Mouse (Mus musculus): ENCODE data around the gene Zfp446. TPM values are rescaled to one million over a fixed set of nuclear protein-coding genes. Genes with fewer than 3 reads are reported as not detected.

The Zfp446 gene
- polyA plus RNA-seq, 1 experiment from 2014 or later = 2.5 TPM

DNA sequence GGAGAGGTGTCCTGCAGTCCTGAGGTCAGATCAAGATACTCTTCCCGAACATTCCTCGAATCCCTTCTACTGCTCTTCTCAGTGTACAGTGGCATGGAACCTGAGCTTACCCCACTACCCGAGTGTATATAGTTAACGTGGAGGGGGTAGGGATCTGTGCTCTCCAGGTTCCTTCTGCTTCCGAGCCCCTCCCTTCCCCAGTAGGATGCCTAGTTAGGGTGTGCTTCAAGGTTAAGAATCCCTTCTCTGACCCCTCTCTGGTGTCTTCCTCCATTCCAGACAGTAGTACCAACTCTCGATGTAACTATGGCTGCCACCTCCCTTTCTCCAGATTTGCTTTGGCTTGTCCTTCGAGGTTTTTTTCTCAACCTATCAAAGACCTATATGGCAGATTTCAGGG lies 2.6 kb downstream of the Zfp446 start:
- Histone ChIP-seq H3K4me2 (replicated peaks; ENCODE audit: low read depth) (peak overlapping the region; percentile 38), H3K27ac (ENCODE audit: low read depth, low read length) (peak overlapping the region; percentile 60; the same call in 1 of the 2 replicates), H3K9ac (ENCODE audit: low read depth, low read length) (no peak overlapping the region), H3K4me3 (ENCODE audit: low read depth, low read length) (no peak overlapping the region), H3K9me3 (ENCODE audit: control insufficient read depth) (no peaks in the 10 kb centered on the region), H3K4me1 (replicated peaks; ENCODE audit: control insufficient read depth, insufficient read depth, low read length) (peaks cover 17% of the 10 kb centered on the region; the same call in 1 of the 2 replicates), H3K36me3 (ENCODE audit: control insufficient read depth, insufficient read depth) (no peaks in the 10 kb centered on the region), H3K27me3 (replicated peaks; ENCODE audit: control insufficient read depth, insufficient read depth, low read length) (no peaks in the 10 kb centered on the region)
- no peak for TF ChIP-seq CTCF (IDR thresholded peaks at IDR 0.05; ENCODE audit: low read depth)
- 86% methylated on average over 7 of the region's 7 CpGs for WGBS
- ATAC-seq = no peak

DNA sequence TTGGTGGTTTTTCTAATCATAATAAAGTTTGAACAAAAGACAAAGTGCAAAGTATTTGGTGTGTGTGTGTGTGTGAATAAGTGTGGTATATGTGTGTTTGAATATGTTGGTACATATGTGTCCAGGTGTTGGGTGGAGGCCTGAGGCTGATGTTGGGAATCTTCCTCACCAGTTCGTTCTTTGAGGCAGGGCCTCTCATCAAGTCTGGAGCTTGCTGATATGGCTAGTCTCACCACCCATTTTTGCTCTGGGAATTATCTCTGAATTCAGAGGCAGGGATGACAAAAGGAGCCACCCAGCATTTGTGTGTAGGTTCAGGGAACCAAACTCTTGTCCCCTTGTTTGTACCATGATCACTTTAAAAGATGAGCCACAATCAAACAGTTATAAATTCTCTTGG lies 8.1 kb downstream of the Zfp446 start:
- Histone ChIP-seq H3K9me3 (ENCODE audit: control insufficient read depth) (no peaks in the 10 kb centered on the region), H3K36me3 (ENCODE audit: control insufficient read depth, insufficient read depth) (no peaks in the 10 kb centered on the region), H3K27ac (ENCODE audit: low read depth, low read length) (no peak overlapping the region), H3K27me3 (replicated peaks; ENCODE audit: control insufficient read depth, insufficient read depth, low read length) (no peaks in the 10 kb centered on the region), H3K4me1 (replicated peaks; ENCODE audit: control insufficient read depth, insufficient read depth, low read length) (no peaks in the 10 kb centered on the region), H3K9ac (ENCODE audit: low read depth, low read length) (no peak overlapping the region), H3K4me2 (replicated peaks; ENCODE audit: low read depth) (no peak overlapping the region), H3K4me3 (ENCODE audit: low read depth, low read length) (no peak overlapping the region)
- TF ChIP-seq CTCF (IDR thresholded peaks at IDR 0.05; ENCODE audit: low read depth) = no peak
- WGBS = 75% methylated on average over 1 of the region's 1 CpGs
- no peak for ATAC-seq

- Histone ChIP-seq H3K9ac (ENCODE audit: low read depth, low read length) (no peak overlapping the region), H3K4me2 (replicated peaks; ENCODE audit: low read depth) (no peak overlapping the region), H3K27me3 (replicated peaks; ENCODE audit: control insufficient read depth, insufficient read depth, low read length) (no peaks in the 10 kb centered on the region), H3K4me3 (ENCODE audit: low read depth, low read length) (no peak overlapping the region), H3K27ac (ENCODE audit: low read depth, low read length) (no peak overlapping the region), H3K9me3 (ENCODE audit: control insufficient read depth) (no peaks in the 10 kb centered on the region), H3K4me1 (replicated peaks; ENCODE audit: control insufficient read depth, insufficient read depth, low read length) (no peaks in the 10 kb centered on the region), H3K36me3 (ENCODE audit: control insufficient read depth, insufficient read depth) (no peaks in the 10 kb centered on the region)
- no peak for TF ChIP-seq CTCF (IDR thresholded peaks at IDR 0.05; ENCODE audit: low read depth)
- ATAC-seq = no peak
- 83% methylated on average over 8 of the region's 8 CpGs for WGBS
These were observed 9.3 kb downstream of the Zfp446 start for GRCm38 (mm10) chr7:12986906-12987305.

GRCm38 (mm10) chr7:12987409-12988189 lies 10.0 kb downstream of the Zfp446 start:
- H3K27ac ChIP-seq (ENCODE audit: low read depth, low read length) = no peak overlapping the region
- no peaks in the 10 kb centered on the region for H3K27me3 ChIP-seq (replicated peaks; ENCODE audit: control insufficient read depth, insufficient read depth, low read length)
- no peaks in the 10 kb centered on the region for H3K9me3 ChIP-seq (ENCODE audit: control insufficient read depth)
- no peaks in the 10 kb centered on the region for H3K36me3 ChIP-seq (ENCODE audit: control insufficient read depth, insufficient read depth)
- no peak for ATAC-seq
- 77% methylated on average over 8 of the region's 8 CpGs for WGBS
- no peak overlapping the region for H3K4me2 ChIP-seq (replicated peaks; ENCODE audit: low read depth)
- H3K4me3 ChIP-seq (ENCODE audit: low read depth, low read length) = no peak overlapping the region
- no peak for TF ChIP-seq CTCF (IDR thresholded peaks at IDR 0.05; ENCODE audit: low read depth)
- no peaks in the 10 kb centered on the region for H3K4me1 ChIP-seq (replicated peaks; ENCODE audit: control insufficient read depth, insufficient read depth, low read length)
- no peak overlapping the region for H3K9ac ChIP-seq (ENCODE audit: low read depth, low read length)

DNA sequence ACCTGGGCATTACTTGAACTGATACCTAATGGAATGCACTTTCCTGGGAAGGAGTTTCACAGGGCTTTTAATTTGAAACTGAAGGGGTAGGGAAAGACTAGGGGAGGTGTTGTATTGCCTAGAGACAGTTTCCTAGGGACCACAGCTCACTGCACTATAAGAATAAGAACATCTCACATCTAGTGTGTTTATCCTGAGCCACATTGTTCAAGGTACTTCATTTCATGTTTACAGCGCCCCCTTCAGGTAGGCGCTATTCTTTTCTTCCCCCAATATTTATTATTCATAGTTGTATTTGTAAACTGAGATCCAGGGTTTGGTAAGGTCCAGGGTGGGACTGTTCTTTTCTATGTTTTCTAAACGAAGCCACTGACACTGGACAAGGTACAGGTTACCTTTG lies 14.6 kb downstream of the Zfp446 start:
- Histone ChIP-seq H3K4me2 (replicated peaks; ENCODE audit: low read depth) (no peak overlapping the region), H3K9me3 (ENCODE audit: control insufficient read depth) (no peaks in the 10 kb centered on the region), H3K27me3 (replicated peaks; ENCODE audit: control insufficient read depth, insufficient read depth, low read length) (no peaks in the 10 kb centered on the region), H3K4me1 (replicated peaks; ENCODE audit: control insufficient read depth, insufficient read depth, low read length) (no peaks in the 10 kb centered on the region), H3K9ac (ENCODE audit: low read depth, low read length) (no peak overlapping the region), H3K4me3 (ENCODE audit: low read depth, low read length) (no peak overlapping the region), H3K27ac (ENCODE audit: low read depth, low read length) (no peak overlapping the region), H3K36me3 (ENCODE audit: control insufficient read depth, insufficient read depth) (no peaks in the 10 kb centered on the region)
- 2% methylated on average over 3 of the region's 3 CpGs for WGBS
- peak; percentile 70 for TF ChIP-seq CTCF (IDR thresholded peaks at IDR 0.05; ENCODE audit: low read depth)
- ATAC-seq = no peak

DNA sequence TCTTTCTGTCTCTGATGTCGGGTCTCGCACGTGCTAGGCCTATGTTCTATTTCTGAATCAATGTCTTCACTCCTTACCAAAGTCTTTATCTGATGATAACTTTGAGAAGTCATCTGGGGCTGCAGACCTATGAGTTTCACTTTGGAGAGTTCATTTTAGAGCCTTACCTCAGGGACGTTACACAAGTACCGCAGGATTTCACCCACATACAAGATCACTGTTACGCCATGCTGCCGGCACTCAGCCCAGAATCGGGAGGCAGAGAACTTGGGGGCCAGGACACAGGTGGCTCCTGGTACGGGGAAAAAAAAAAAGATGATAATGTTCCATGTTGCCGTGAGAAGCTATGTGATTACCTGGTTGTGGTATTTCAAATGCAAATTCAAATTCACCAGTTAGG lies 15.5 kb downstream of the Zfp446 start:
- ATAC-seq = no peak
- Histone ChIP-seq H3K9ac (ENCODE audit: low read depth, low read length) (no peak overlapping the region), H3K4me3 (ENCODE audit: low read depth, low read length) (no peak overlapping the region), H3K27me3 (replicated peaks; ENCODE audit: control insufficient read depth, insufficient read depth, low read length) (no peaks in the 10 kb centered on the region), H3K9me3 (ENCODE audit: control insufficient read depth) (no peaks in the 10 kb centered on the region), H3K36me3 (ENCODE audit: control insufficient read depth, insufficient read depth) (no peaks in the 10 kb centered on the region), H3K4me2 (replicated peaks; ENCODE audit: low read depth) (no peak overlapping the region), H3K4me1 (replicated peaks; ENCODE audit: control insufficient read depth, insufficient read depth, low read length) (no peaks in the 10 kb centered on the region), H3K27ac (ENCODE audit: low read depth, low read length) (no peak overlapping the region)
- WGBS = 89% methylated on average over 10 of the region's 10 CpGs
- no peak for TF ChIP-seq CTCF (IDR thresholded peaks at IDR 0.05; ENCODE audit: low read depth)

Data from intestine, postnatal 0 days (tissue).